Comparison of ENCODE assay signal across 16 mouse cellular contexts in genomic region chr16:13194882-13195281, GRCm38 (mm10).
A peak's percentile ranks its signal among the peaks of the same experiment; 100 is the strongest.
DNase-seq lines count a peak whose midpoint lies in the region; ATAC-seq lines count a peak whose summit lies in the region.
"Had no signal": no experiment of that assay in that cellular context is flagged by ENCODE, and none has a peak within 500 bp of the region (broad histone marks: within the 10 kb centered on the region; RNA-seq: fewer than 3 reads in every experiment).

No protein-coding gene starts in this region.

- H3K9ac ChIP-seq in midbrain, embryonic 16.5 days (ENCODE audit: low read depth, low read length): no peak overlapping the region
- H3K9ac ChIP-seq: hindbrain, embryonic 15.5 days; limb, embryonic 15.5 days; midbrain, embryonic 13.5 days had no signal

- H3K4me3 ChIP-seq in midbrain, embryonic 16.5 days (ENCODE audit: low read depth, low read length): no peak overlapping the region
- H3K4me3 ChIP-seq: hindbrain, embryonic 15.5 days; limb, embryonic 15.5 days; midbrain, embryonic 13.5 days had no signal

- H3K4me2 ChIP-seq in midbrain, embryonic 16.5 days (ENCODE audit: low read length): no peak overlapping the region
- H3K4me2 ChIP-seq: hindbrain, embryonic 15.5 days; limb, embryonic 15.5 days; midbrain, embryonic 13.5 days had no signal

- peak; percentile 74 for DNase-seq in left cerebral cortex, adult 11 months (ENCODE audit: low spot score)
- no peak for DNase-seq in left cerebral cortex, postnatal 4 days
- peak; percentile 58 to 63 for DNase-seq in layer of hippocampus, adult 8-10 months (ENCODE audit: low spot score in 2 of 2)
- DNase-seq in left cerebral cortex, postnatal 25 days (ENCODE audit: low spot score in 2 of 2): peak; percentile 74 to 95
- no peak for DNase-seq in kidney, postnatal 14 days
- DNase-seq: cerebellum, adult 11 months; cerebellum, postnatal 36 days; kidney, adult 11 months; kidney, postnatal 4 days; lung, adult 18-20 months; lung, postnatal 4 days had no signal

- intact Hi-C loops in left cerebral cortex, postnatal 4 days (cut with DNase I): no loop called here
- intact Hi-C loops in left cerebral cortex, postnatal 25 days (cut with DNase I): no loop called here

- H3K27me3 ChIP-seq in midbrain, embryonic 16.5 days (ENCODE audit: control insufficient read depth, insufficient read depth, low read depth, low read length): no peaks in the 10 kb centered on the region
- H3K27me3 ChIP-seq: hindbrain, embryonic 15.5 days; limb, embryonic 15.5 days; midbrain, embryonic 13.5 days had no signal

- H3K27ac ChIP-seq in midbrain, embryonic 16.5 days (ENCODE audit: low read length): no peak overlapping the region
- H3K27ac ChIP-seq: hindbrain, embryonic 15.5 days; limb, embryonic 15.5 days; midbrain, embryonic 13.5 days had no signal

- 88% methylated on average over 5 of the region's 5 CpGs for WGBS in midbrain, embryonic 16.5 days

- H3K9me3 ChIP-seq in midbrain, embryonic 16.5 days (replicated peaks; ENCODE audit: control insufficient read depth, low read length, poor library complexity, severe bottlenecking): no peaks in the 10 kb centered on the region
- H3K9me3 ChIP-seq: hindbrain, embryonic 15.5 days; limb, embryonic 15.5 days; midbrain, embryonic 13.5 days had no signal

- H3K4me1 ChIP-seq in midbrain, embryonic 16.5 days (ENCODE audit: control insufficient read depth, insufficient read depth, low read length): peaks cover 15% of the 10 kb centered on the region
- H3K4me1 ChIP-seq: limb, embryonic 15.5 days had no signal

- H3K36me3 ChIP-seq in midbrain, embryonic 16.5 days (ENCODE audit: control insufficient read depth, insufficient read depth, low read length): no peaks in the 10 kb centered on the region
- H3K36me3 ChIP-seq: hindbrain, embryonic 15.5 days; limb, embryonic 15.5 days; midbrain, embryonic 13.5 days had no signal

- ATAC-seq in midbrain, embryonic 16.5 days: no peak
- no peak for ATAC-seq in CD4-positive, CD25-positive, alpha-beta regulatory T cell, adult 4 months
- ATAC-seq: midbrain, embryonic 13.5 days had no signal

Comparison
In these comparisons a context has a peak if more than half of its experiments do, and no peak if none do; other contexts are left out.
1. DNase-seq: peak in left cerebral cortex, adult 11 months (single experiment), layer of hippocampus, adult 8-10 months (2 of 2) and left cerebral cortex, postnatal 25 days (2 of 2); none in left cerebral cortex, postnatal 4 days (single experiment) and kidney, postnatal 14 days (single experiment).